Mouse (Mus musculus) liver, embryonic 15.5 days (tissue): ENCODE measurements around the gene Insrr. TPM values are rescaled to one million over a fixed set of nuclear protein-coding genes. Genes with fewer than 3 reads are reported as not detected.

Source experiments
- ATAC-seq: fragments of 200-750 bp; cut with Nextera tagmentation; 2 replicates; pipeline ENCODE4 v1.8.0; 2017; ENCODE audit warnings: moderate number of reproducible peaks, mild to moderate bottlenecking, moderate library complexity; ENCODE audit not compliant: insufficient read depth
- H3K27ac ChIP-seq: fragments of 300-500 bp; sonication (generic); replicated peaks from 2 replicates; pipeline ENCODE4 v1.5.1; 2015; ENCODE audit warnings: mild to moderate bottlenecking, inconsistent platforms
- H3K27me3 ChIP-seq: fragments of 300-500 bp; sonication (generic); 2 replicates; pipeline ENCODE4 v1.6.1; 2015; ENCODE audit warnings: mild to moderate bottlenecking, inconsistent platforms
- H3K36me3 ChIP-seq: fragments of 300-500 bp; sonication (generic); replicated peaks from 2 replicates; pipeline ENCODE4 v1.6.1; 2015; ENCODE audit warnings: moderate library complexity, mild to moderate bottlenecking, inconsistent platforms
- H3K4me1 ChIP-seq: fragments of 300-500 bp; sonication (generic); replicated peaks from 2 replicates; pipeline ENCODE4 v1.6.1; 2015; ENCODE audit warnings: inconsistent platforms
- H3K4me2 ChIP-seq: fragments of 300-500 bp; sonication (generic); 2 replicates; pipeline ENCODE4 v1.6.1; 2015; ENCODE audit warnings: moderate library complexity, mild to moderate bottlenecking, inconsistent platforms
- H3K4me3 ChIP-seq: fragments of 300-500 bp; sonication (generic); replicated peaks from 2 replicates; pipeline ENCODE4 v1.5.1; 2015; ENCODE audit warnings: mild to moderate bottlenecking, inconsistent platforms
- H3K9ac ChIP-seq: fragments of 300-500 bp; sonication (generic); 2 replicates; pipeline ENCODE4 v1.6.1; 2015; ENCODE audit warnings: moderate library complexity, mild to moderate bottlenecking, inconsistent platforms
- H3K9me3 ChIP-seq: fragments of 300-500 bp; sonication (generic); replicated peaks from 2 replicates; pipeline ENCODE4 v1.6.1; 2016; ENCODE audit warnings: inconsistent platforms
- WGBS: fragments of 180-500 bp; shearing (Covaris S2); methylation state at CpG from one replicate; pipeline ENCODE4 v1.1.7; 2015; ENCODE audit warnings: mixed read lengths; ENCODE audit not compliant: insufficient replicate concordance; 5-methylcytosine and 5-hydroxymethylcytosine counted together
- polyA plus RNA-seq: library from polyadenylated mRNA; unstranded; fragments of >200 nt; fragmentation: Nextera tagmentation; extraction: Ambion mirVana; gene quantifications from 2 replicates; pipeline ENCODE4 v1.2.1, GENCODE M21; 2015

The Insrr gene
- 0.01 TPM in 1 of 2 replicates, not detected in the other for polyA plus RNA-seq

DNA sequence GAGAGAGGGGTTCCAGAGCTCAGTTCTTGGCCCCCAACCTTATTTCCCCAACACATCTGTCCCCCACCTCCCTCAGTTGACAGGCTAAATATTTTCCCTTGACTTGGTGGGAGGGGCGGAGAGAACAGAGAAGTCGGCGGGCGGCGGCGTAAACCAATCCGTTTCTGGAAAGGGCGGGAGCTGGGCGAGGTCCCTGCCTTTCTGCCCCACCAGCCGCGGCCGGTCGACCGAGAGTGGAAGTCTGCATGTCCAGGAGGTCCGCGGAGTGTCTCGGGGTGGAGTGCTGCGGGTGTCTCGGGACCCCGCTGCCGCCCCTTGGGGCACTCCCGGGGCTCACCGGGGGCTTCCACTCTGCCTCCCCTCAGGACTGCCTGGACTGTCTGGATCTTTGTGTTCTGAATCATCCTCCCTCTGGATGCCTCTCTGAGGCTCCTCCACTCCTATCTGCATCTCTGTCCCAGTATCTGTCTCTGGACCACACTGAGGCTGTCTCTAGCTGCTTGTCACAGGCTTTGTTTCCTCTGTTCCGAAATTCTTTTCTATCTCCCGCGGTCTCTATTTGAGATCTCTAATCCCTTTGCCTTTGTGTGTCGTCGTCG, at the start of gene Insrr:
Insrr (plus strand) TSS at position 216 of the 599 bp plus-strand sequence.
- no peak for ATAC-seq
- H3K27me3 ChIP-seq = peaks cover 100% of the 10 kb centered on the region
- peaks cover 11% of the 10 kb centered on the region for H3K4me1 ChIP-seq
- no peaks in the 10 kb centered on the region for H3K36me3 ChIP-seq
- H3K4me3 ChIP-seq = no peak within 1 kb of the TSS
- H3K9ac ChIP-seq = no peak within 1 kb of the TSS
- no peak within 1 kb of the TSS for H3K27ac ChIP-seq
- peak within 1 kb of the TSS; percentile 42 for H3K4me2 ChIP-seq
- WGBS = 2% methylated on average over 29 of the region's 29 CpGs
- H3K9me3 ChIP-seq = no peaks in the 10 kb centered on the region

GRCm38 (mm10) chr3:87748431-87748830, 48.3 kb upstream of the Insrr start, which contains the start of gene Lrrc71:
Gene Lrrc71 (minus strand): TSS chr3:87748625.
- 58% methylated on average over 13 of the region's 13 CpGs for WGBS
- H3K4me1 ChIP-seq = no peaks in the 10 kb centered on the region
- no peak within 1 kb of the TSS for H3K4me2 ChIP-seq
- no peaks in the 10 kb centered on the region for H3K9me3 ChIP-seq
- H3K27ac ChIP-seq = no peak within 1 kb of the TSS
- no peak for ATAC-seq
- no peak within 1 kb of the TSS for H3K4me3 ChIP-seq
- H3K27me3 ChIP-seq = no peaks in the 10 kb centered on the region
- H3K9ac ChIP-seq = no peak within 1 kb of the TSS
- H3K36me3 ChIP-seq = no peaks in the 10 kb centered on the region

DNA sequence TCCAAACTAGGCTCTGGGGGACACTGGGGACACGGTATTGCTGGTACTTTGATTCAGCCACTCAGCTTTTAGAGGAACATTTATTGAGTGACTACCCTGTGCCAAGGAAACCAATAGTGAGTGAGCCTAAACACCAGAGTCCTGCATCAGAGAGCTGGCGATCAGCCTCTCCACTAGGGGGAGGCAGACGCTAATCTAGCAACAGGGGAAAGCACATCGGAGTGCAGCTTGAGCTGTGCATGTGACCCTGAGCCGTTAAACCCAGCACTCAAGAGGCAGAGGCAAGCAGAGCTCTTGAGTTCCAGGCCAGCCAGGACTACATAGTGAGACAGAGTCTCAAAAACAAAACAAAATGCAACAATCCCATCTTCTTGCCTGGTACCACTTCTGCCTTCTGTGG, 47.7 kb upstream of the Insrr start:
- no peak overlapping the region for H3K4me3 ChIP-seq

DNA sequence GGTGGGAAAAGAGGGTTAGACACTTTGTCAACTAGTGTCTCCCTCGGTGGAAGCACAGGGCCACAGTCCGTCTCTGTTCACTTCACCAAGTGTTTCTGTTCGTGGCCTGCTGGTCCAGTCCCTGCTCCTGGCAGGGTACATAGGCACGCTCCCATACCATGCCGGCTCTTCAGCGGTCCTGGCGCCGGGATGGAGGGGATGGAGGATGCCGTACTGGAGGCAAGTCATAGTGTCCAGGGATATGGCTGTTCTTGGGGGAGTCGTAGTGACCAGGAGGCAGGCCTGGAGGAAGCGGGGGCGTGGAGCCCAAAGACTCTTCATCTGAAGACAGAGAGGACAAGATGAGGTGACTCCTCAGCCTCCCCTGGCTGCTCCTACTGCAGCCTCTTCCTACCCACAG, 46.8 kb upstream of the Insrr start:
- Histone ChIP-seq H3K4me1 (no peaks in the 10 kb centered on the region), H3K27me3 (no peaks in the 10 kb centered on the region), H3K4me3 (no peak overlapping the region), H3K4me2 (no peak overlapping the region), H3K27ac (no peak overlapping the region), H3K9ac (no peak overlapping the region), H3K36me3 (no peaks in the 10 kb centered on the region), H3K9me3 (no peaks in the 10 kb centered on the region)
- no peak for ATAC-seq
- 74% methylated on average over 12 of the region's 12 CpGs for WGBS

More for the DNA sequence above, 47.7 kb upstream of the Insrr start:
- Histone ChIP-seq H3K9ac (no peak overlapping the region), H3K4me2 (no peak overlapping the region), H3K27me3 (no peaks in the 10 kb centered on the region), H3K36me3 (no peaks in the 10 kb centered on the region), H3K4me1 (no peaks in the 10 kb centered on the region), H3K27ac (no peak overlapping the region), H3K9me3 (no peaks in the 10 kb centered on the region)
- 14% methylated on average over 5 of the region's 5 CpGs for WGBS
- ATAC-seq = no peak

DNA sequence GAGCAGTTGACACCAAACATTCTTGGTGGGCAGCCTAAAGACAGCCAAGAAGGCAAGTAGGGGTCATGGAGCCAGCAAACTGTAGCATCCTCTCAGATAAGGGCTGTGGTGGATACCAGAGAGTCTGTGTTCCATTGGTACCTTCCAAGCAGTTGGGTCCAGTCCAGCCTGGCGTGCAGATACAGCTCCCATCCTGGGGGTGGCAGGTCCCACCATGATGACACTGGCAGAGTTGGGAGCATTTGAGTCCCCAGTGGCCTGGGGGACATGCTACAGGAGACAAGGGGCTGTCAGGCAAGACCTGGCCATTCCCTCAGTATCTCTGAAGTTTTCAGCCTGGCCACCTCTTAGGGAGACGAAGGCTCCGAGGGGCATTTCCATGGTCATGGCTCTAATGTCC, 44.2 kb upstream of the Insrr start:
- H3K27me3 ChIP-seq = no peaks in the 10 kb centered on the region
- no peak overlapping the region for H3K4me2 ChIP-seq
- ATAC-seq = no peak
- no peaks in the 10 kb centered on the region for H3K4me1 ChIP-seq
- no peaks in the 10 kb centered on the region for H3K9me3 ChIP-seq
- no peaks in the 10 kb centered on the region for H3K36me3 ChIP-seq
- no peak overlapping the region for H3K4me3 ChIP-seq
- no peak overlapping the region for H3K27ac ChIP-seq
- no peak overlapping the region for H3K9ac ChIP-seq
- WGBS = 50% methylated on average over 3 of the region's 3 CpGs

GRCm38 (mm10) chr3:87753829-87754228, 42.9 kb upstream of the Insrr start:
- no peaks in the 10 kb centered on the region for H3K27me3 ChIP-seq
- 0 out of 2 replicates have a peak, but pooled peaks cover 2% of the 10 kb centered on the region for H3K4me1 ChIP-seq

GRCm38 (mm10) chr3:87755964-87756363, 40.8 kb upstream of the Insrr start:
- Histone ChIP-seq H3K4me1 (0 out of 2 replicates have a peak, but pooled peaks cover 4% of the 10 kb centered on the region), H3K27me3 (no peaks in the 10 kb centered on the region), H3K4me3 (no peak overlapping the region), H3K9me3 (no peaks in the 10 kb centered on the region), H3K27ac (no peak overlapping the region), H3K4me2 (peak overlapping the region; percentile 24; the same call in 1 of the 2 replicates), H3K36me3 (no peaks in the 10 kb centered on the region), H3K9ac (no peak overlapping the region)
- ATAC-seq = no peak
- WGBS = 15% methylated on average over 24 of the region's 24 CpGs

More at GRCm38 (mm10) chr3:87753829-87754228, 42.9 kb upstream of the Insrr start:
- Histone ChIP-seq H3K9me3 (no peaks in the 10 kb centered on the region), H3K4me3 (no peak overlapping the region), H3K27ac (no peak overlapping the region), H3K9ac (no peak overlapping the region), H3K36me3 (no peaks in the 10 kb centered on the region), H3K4me2 (no peak overlapping the region)
- WGBS = 78% methylated on average over 13 of the region's 13 CpGs
- ATAC-seq = no peak

DNA sequence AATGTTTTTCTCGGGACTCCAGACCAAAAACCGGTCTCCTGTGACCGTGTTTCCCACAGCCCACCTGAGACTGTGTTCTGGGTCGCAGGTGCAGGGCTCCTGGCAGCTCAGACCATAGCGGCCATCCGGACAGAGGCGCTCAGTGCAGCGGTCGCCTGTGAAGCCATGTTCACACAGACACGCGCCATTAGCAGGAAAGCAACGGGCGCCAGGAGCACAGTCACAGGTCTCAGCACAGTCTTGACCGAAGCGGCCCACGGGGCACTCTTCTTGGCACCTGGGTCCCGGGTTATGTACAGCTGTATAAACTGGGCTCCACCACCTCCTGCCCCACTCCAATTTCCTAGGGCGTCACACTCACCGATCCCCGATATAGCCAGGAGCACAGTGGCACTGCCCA, 40.3 kb upstream of the Insrr start:
- ATAC-seq = no peak

GRCm38 (mm10) chr3:87758641-87759040, 38.1 kb upstream of the Insrr start:
- Histone ChIP-seq H3K9ac (no peak overlapping the region), H3K36me3 (no peaks in the 10 kb centered on the region)
- ATAC-seq = no peak

More for the DNA sequence above, 40.3 kb upstream of the Insrr start:
- H3K4me1 ChIP-seq = 0 out of 2 replicates have a peak, but pooled peaks cover 6% of the 10 kb centered on the region
- H3K9ac ChIP-seq = no peak overlapping the region
- no peak overlapping the region for H3K4me3 ChIP-seq
- no peaks in the 10 kb centered on the region for H3K36me3 ChIP-seq
- no peaks in the 10 kb centered on the region for H3K9me3 ChIP-seq
- 69% methylated on average over 20 of the region's 20 CpGs for WGBS
- H3K27me3 ChIP-seq = no peaks in the 10 kb centered on the region
- no peak overlapping the region for H3K4me2 ChIP-seq
- no peak overlapping the region for H3K27ac ChIP-seq

DNA sequence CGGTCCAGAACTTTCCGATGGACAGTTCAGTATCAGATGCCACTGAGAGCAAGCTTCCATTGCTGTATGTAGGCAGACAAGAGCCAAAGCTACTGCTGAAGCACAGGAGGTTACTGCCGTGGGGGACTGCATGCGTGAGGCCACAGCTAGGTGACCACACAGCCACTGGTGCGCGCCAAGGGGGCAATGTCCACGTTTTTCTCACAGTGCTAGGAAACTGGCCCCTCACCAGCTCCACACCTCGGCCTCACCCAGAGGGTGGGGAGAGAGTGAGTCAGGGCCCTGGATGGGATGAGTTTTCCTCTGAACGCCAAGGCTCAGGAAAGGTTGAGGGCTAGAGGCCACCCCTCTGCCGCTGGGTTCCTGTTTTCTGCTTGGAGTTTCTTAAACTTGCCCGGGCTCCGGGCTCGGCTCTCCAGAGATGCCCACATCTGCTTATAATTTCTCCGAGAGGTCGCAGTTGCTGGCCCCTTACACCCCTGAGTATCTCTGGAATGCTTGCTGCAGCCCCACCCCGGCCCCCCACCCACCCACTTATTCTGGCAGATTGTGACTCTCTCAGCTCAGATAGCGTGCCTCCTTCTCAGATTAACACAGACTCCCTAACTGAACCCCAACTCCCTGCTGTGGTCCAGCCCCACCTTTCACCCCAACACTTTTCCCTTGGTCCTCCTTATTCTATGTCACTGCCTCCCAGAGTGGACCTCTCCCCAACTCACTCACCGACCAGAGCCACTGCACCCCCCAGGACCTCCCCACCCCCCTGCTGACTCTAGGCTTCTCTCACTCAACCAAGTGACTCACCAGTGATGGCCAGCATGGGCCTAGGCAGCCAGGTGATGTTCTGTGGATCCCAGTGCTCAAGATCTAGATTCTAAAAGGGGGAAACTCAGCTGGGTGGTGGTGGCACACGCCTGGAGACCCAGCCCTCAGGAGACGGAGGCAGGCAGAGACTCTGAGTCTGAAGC, 35.1 kb upstream of the Insrr start:
- WGBS = 43% methylated on average over 20 of the region's 20 CpGs
- Histone ChIP-seq H3K4me1 (peaks cover 17% of the 10 kb centered on the region; the same call in 1 of the 2 replicates), H3K4me3 (no peak overlapping the region), H3K9me3 (no peaks in the 10 kb centered on the region), H3K9ac (no peak overlapping the region), H3K27ac (no peak overlapping the region), H3K36me3 (no peaks in the 10 kb centered on the region), H3K27me3 (peaks cover 18% of the 10 kb centered on the region; the same call in 1 of the 2 replicates), H3K4me2 (no peak overlapping the region)
- ATAC-seq = no peak

More at GRCm38 (mm10) chr3:87758641-87759040, 38.1 kb upstream of the Insrr start:
- Histone ChIP-seq H3K27ac (no peak overlapping the region), H3K4me1 (peaks cover 9% of the 10 kb centered on the region; the same call in 1 of the 2 replicates), H3K9me3 (no peaks in the 10 kb centered on the region), H3K27me3 (no peaks in the 10 kb centered on the region), H3K4me2 (no peak overlapping the region), H3K4me3 (no peak overlapping the region)
- 30% methylated on average over 5 of the region's 5 CpGs for WGBS

DNA sequence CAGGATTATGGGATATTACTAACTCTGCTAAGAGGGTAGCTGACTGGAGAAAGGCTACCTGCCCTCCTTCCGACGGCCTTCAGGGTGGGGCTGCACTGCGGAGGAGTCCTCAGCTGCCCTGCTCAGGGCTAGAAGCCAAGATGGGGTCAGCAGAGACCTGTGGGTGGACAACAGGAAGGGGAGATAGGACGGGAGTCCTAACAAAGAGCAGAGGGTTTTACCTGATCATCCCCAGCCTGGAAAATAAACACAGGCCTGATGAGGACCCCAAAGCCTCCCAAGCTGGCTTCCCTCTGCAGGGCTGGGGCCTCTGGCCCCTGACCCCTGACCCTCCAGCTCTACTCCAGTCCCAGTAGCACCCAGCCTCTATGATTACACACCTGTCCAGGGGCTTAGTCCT, 33.5 kb upstream of the Insrr start:
- Histone ChIP-seq H3K9ac (no peak overlapping the region), H3K27me3 (peaks cover 29% of the 10 kb centered on the region; the same call in 1 of the 2 replicates), H3K9me3 (no peaks in the 10 kb centered on the region), H3K4me3 (no peak overlapping the region), H3K4me1 (peaks cover 21% of the 10 kb centered on the region; the same call in 1 of the 2 replicates), H3K36me3 (no peaks in the 10 kb centered on the region), H3K4me2 (no peak overlapping the region), H3K27ac (peak overlapping the region; percentile 66)
- ATAC-seq = no peak
- WGBS = 55% methylated on average over 4 of the region's 4 CpGs
